Mouse (Mus musculus): ENCODE results near the gene S100a13. TPM values are rescaled to one million over a fixed set of nuclear protein-coding genes. Genes with fewer than 3 reads are reported as not detected.

S100a13 gene
- total RNA-seq, 2 experiments from 2014 or later = 19.2 to 20.4 TPM

DNA sequence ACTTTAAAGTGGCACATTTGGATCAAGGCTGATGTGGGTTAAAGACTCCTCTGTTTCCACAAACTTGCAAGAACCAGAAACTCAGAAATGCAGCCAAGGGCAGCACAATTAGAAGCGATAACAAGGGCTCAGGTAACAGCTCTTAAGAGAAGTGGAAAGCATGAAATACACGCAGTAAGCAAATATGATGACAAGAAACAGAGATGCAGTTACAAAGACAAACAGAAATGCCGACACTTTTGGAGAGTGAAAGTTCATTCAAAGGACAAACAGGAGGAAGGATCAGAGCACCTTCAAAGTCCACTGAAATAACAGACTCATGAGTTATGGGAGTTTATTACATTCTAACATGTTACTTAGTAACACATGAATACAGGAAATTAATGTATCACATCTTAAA, 7.9 kb upstream of the S100a13 start:
- no peak for DNase-seq (ENCODE audit: low spot score in 2 of 2)

DNA sequence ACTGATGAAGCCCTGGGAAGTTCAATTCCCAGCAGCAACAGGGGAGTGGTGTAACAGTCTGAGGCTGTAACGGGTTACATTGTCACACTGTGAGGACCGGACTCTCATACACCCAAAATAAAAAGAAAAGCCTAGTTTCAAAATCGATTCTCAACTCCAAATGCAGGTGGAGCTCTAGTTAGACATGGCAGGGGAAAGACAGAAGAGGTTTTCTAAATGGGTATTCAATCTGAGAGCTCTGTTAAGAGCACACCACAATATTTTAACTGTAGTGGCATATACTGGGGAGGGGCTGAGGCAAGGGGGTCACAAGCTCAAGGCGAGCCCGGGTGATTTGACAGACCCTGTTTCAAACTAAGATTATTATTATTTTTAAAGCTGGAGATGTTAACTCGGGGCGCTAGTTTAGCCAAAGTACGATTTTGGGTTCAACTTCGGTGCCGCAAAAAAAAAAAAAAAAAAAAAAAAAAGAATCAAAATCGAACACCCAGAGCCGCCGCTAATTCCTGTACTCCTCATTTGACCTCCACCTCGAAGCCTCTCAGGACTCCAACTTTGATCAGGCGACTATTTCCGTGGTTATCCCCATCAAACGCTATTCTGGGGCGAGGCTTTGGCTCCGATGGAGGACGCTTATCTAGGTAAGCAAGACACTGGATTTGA, 5.8 kb upstream of the S100a13 start:
- no peak for DNase-seq (ENCODE audit: low spot score in 2 of 2)

DNA sequence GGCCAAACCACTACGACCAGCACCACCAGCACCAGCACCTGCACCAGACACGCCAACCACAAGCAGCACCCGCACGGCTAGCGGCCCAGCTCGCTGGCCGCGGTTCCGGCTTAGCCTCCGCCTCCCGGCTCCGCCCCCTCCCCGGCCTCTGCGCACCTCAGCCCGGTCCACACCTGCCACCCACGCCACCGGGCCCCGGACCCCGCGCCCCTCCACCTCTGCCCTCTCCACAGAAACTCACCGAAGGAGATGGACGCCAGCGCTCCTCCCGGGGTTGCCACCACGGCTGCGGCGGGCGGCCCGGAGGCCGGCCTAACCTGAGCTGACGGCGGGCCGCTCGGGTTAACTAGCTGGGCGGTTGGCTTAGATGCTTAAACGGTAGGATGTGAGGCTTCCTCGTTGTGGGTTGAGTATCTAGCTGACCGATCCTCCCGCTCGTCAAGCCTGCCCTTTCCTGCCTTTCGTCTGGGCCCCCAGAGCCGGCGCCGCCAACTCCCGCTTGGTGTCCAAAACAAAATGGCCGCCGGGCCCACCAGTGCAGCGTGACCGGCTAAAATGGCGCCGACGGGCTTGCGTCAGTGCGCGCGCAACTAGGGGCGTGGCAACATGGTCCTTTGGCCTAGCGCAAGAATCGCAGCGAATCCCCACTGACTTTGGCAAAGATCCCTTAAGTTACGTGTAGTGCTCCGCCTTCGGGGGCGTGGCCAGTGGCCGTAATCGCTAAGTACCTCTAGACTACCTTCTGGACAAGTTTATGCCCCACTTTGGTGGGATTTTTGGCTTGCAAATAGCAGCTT, 5.1 kb upstream of the S100a13 start, which contains the start of gene Chtop:
Chtop (minus strand) TSS at position 549 of the 797 bp plus-strand sequence.
- DNase-seq (ENCODE audit: low spot score in 2 of 2) = peak; percentile 99 to 100

DNA sequence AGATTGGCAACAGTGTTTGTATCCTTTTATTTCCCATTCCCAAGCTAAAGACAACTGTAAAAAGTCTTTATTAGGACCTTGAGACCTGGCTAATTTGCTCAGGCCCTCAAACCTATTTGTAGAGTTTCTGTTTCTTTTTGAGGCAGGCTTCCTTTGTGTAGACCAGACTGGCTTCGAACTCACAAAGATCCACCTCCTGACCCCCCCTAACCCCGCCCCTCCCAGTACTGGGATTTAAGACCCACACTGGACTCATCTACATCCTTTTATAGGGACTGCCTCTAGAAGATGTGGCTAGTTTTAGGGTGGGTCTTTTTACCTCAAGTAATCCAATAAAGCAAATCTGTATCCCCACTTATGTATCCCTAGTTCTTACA, 4.5 kb upstream of the S100a13 start:
- no peak for DNase-seq (ENCODE audit: low spot score in 2 of 2)

DNA sequence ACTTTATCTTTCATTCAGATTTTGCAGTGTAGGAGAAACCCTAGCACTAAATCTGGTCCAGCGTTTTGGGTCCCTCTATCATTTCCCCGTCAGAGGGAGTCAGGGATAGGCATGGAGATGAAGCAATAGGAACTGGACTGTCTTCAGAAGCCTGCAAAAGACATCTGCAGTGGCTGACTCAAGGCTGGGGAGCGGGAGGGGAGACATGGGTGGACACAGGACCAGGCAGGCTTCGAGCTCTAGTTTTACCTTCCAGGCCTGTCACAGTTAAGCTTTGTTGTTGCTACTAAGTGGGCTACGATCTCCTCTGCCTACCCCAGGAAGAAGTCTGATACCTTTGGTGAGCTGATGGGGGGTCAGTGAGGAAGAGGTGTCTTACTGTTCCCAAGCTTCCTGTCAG, 2.0 kb upstream of the S100a13 start:
- DNase-seq (ENCODE audit: low spot score in 2 of 2) = no peak

DNA sequence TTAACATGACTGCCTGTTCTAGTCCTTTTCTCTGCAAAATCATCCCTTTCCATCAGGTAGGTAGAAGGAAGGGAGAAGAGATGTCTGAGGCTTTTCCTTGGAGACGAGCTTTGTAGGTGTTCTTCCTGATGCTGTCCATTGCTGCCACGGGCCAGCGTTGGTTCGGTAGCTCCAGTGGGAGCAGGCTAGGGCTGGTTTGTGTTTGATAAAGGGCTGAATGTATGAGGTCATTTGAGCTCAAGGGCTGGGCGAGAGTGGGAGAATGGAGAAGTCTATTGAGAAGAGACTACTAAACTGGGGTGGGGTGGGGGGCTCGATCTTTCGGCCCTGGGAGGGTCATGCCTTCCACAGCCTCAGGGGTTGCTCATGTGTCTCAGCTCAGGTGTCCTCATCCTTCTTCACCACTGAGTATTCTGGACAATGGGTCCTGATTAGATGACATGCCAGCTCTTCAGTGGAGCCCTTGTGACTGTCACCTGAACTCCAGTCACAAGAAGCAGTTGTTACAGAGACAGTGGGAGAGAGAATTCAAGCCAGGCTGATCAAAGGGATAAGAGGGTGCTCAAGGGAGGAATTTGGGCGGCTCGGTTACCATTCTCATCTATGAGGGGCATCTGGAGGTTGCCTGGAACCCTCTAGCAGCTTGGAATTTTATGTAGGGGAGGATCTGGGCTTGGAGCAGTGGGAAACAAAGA, 1.1 kb upstream of the S100a13 start:
- DNase-seq (ENCODE audit: low spot score in 2 of 2) = no peak

DNA sequence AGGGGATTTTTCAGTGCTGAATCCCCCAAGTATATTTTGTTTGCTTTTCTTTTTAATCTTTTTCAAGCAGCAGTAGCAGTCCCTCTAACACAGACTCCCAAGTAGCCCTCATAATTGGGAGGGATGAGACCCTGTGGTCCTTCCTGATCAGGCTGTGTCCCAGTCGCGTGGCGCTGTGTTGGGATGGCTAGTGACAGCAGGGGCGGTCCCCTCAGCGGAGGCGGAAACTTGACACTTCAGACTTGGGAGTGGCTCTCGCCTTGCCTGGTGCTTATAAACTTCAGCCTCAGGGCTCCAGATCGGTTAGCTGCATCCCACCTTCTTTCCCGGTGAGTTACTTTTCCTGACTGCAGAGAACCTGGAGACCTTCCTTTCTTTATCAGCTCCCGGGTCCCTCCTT, 456 bp downstream of the S100a13 start:
- DNase-seq (ENCODE audit: low spot score in 2 of 2) = no peak

DNA sequence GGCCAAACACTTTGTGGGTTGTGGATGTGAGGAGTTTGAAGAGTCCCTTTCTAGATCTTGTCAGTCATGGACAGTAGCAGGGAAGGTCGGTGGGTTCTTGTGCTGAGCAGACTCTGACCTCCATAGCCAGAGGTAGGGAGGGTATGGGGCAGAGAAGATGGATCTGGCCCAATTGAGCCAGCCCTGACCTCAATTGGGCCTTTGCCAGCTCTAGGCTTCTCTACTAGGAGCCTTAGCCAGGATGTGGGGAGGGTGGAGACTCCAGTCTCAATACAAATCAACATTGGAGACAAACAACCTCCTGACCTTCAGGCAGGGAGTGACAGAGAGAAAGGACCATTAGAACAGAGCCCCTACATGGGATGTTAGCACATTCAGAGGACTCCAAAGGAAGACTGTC, 1.0 kb downstream of the S100a13 start:
- DNase-seq (ENCODE audit: low spot score in 2 of 2) = no peak

DNA sequence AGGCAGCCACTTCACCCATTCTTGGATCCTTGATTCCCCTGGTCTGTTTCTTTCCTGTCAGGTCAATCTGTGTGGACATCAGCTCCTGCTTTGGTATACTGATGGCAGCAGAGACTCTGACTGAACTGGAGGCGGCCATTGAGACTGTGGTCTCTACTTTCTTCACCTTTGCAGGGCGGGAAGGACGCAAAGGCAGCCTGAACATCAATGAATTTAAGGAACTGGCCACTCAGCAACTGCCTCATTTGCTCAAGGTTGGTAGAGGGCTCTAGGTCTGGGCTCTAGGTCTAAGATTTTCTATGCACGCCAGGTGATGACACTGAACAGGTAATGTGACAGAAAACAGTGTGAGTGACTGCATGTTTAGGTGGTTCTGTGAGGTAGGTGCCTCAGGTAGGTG, 1.6 kb downstream of the S100a13 start:
- no peak for DNase-seq (ENCODE audit: low spot score in 2 of 2)

DNA sequence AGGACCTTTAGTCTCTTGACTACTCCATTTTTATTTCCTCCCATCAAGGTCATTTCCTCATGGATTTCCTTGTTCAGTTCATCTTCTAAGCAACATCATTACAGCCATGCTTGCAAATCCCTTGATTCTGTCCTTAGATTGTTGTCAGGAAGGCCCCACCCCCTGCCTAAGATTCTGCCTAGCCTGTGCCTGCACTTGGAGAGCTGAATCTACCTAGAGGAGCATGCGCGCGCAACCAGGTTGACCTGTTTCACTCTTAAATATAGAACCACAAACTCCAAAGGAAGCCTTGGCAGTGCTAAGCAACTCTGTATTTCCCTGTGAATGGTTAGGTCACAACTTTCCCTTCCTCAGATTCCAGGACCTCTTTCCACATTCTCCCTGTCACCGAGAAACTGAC, 3.5 kb downstream of the S100a13 start:
- no peak for DNase-seq (ENCODE audit: low spot score in 2 of 2)

DNA sequence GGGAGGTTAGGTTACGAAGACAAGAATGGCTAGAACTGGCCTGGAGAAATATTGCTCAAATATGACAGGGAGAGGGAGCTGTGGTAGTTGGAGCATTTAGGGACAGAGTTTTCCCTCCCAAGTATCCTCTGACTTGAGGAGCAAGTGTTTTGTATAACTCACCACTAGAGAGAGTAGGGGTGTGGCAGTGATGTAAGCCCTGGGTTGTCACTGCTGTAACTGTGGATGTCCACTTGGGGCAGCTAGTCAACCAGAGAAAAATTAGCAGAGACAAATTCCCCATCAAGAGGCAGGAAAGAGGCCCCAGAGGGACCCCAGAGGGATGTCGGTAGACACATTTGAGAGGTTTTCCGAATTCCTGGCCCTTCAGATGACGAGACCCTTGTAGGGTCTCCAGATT, 11.2 kb downstream of the S100a13 start:
- peak in 1 of 2 experiments; percentile 45 for DNase-seq (ENCODE audit: low spot score in 2 of 2)

DNA sequence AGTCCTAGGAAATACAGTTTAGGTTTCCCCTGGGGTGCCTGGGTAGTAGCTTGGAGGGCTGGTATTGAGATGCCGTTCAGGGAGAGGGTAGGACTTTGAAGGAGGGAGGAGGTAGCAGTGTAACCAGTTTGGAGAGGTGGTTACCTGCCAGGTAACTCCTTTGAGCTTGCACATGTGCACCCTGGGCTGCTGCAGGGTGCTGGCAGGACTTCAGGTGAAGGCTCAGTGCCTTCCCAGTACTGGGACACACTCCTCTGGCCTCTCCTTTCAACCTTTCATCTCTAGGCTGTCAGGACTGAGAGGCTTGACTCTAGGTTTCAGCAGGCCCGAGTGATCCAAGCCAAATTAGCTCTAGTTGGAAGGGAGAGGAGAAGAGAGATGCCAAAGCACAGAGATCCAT, 11.8 kb downstream of the S100a13 start:
- DNase-seq (ENCODE audit: low spot score in 2 of 2) = no peak

DNA sequence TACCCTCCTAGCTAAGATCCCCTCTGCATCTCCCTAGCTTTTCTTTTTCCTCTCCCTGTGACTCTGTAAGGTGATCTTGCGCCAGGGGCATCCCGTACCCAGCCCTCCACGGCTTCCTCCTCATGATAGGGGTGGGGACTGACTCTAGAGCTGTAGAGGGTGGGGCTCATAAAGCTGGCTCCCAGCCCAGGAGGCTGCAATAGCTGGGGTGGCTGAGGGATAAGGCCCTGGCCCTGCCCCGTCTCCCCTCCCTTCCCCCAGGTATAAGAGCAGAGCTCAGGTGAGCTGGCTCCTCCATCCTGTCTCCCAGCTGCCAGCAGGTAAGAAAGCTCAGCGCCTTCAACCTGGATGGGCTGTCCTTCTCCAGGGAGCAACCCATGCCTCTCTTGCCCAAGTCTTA, 12.3 kb downstream of the S100a13 start, which contains the start of gene S100a14:
S100a14 (plus strand) TSS at position 277 of the 400 bp plus-strand sequence.
- DNase-seq (ENCODE audit: low spot score in 2 of 2) = no peak

DNA sequence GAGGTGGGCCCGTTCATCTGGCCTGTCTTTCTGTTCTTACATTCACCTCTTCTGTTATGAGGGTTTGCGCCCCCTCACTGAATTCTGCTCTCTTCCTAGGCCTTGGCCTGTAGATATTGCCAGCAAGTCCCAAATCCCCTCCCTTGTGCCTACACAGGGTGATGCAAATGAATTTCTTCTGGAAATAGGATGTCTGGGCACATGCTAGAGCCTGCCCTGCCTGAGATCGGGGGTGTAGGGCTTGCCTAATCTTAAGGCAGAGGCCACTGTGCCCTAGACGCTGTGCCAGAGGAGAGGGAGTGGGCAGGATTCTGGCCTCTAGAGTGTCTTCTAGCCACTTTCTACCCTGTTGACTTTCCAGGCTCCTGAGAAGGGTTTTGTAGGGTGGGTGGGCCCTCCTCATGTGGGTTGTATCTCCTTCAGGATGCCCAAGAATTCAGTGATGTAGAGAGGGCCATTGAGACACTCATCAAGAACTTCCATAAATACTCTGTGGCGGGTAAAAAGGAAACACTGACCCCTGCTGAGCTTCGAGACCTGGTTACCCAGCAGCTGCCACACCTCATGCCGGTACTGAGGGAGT, 13.1 kb downstream of the S100a13 start:
- DNase-seq (ENCODE audit: low spot score in 2 of 2) = no peak

DNA sequence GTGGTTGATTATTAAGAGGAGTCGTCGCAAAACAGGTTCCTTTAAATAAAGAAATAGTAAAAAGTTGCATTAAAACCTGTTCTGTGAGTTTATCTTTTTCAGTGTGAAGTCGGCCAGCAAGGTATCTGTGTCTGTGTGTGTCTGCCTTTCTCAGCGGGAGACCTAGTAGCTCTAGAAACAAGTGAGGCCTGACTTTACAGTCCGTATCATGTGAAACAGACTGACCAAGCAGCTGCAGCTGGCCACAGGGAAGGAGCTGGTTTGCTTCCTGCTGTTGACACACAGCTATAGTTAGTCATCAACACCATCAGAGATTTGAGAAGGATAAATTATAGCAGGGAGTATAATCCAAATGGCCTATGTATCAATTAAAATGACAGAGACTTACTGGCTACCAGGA, 17.5 kb downstream of the S100a13 start:
- DNase-seq (ENCODE audit: low spot score in 2 of 2) = no peak

DNA sequence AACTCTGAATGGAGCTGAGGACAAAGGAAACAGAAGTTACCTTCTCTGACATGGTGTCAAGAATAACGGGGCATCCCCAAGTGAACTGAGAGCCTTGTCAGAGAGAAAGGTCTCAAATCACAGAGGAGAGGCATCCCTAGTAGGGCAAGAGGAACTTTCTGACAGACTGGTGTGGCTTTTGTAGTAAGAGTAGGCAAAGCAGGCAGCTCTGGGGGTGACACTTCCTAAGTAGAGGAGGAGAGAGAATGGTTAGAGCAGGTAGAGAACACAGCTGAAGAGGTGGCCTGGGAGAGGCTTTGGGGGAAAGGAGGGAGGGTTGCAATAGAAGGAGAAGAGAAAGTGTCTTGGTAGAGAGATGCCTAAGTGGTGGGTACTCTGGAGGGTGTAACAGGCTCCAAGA, 21.2 kb downstream of the S100a13 start:
- no peak for DNase-seq (ENCODE audit: low spot score in 2 of 2)

DNA sequence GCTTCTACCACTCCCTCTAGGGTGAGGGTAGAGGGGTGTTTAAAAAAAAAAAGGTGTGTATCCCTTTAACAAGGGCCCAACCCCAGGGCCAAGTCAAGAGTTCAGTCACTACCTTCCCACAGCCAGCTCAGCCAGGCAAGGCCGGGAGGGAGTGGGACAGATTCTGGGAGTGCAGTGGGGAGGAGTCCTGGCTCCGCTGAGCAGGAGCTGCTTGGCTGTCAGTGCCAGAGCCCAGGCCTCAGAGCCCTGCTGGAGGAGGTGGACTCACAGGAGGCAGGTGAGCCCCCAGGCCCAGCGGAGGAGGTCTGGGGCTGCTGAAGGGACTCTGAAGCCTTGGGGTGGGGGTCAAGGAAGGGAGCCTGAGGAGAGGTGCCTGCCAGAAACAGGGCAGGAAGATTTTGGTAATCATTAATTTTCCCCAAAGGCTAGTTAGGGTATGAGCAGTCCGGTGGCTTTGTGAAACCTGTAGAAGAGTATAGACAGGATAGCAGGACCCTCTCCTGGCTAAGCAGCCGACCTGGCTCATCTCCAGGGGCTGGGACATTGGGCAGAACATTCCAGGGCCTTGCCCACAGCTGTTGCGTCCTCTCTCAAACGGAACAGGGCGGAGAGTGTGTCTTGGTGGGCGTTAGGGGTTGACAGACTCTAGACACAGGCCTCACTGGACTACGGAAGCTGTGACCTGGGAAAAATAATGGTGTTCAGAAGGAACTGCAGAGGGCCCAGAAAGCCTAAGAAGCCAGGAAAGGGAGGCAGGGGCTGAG, 23.1 kb downstream of the S100a13 start, which contains the start of gene S100a16:
S100a16 (plus strand) TSS at position 114 of the 764 bp plus-strand sequence.
- no peak for DNase-seq (ENCODE audit: low spot score in 2 of 2)

DNA sequence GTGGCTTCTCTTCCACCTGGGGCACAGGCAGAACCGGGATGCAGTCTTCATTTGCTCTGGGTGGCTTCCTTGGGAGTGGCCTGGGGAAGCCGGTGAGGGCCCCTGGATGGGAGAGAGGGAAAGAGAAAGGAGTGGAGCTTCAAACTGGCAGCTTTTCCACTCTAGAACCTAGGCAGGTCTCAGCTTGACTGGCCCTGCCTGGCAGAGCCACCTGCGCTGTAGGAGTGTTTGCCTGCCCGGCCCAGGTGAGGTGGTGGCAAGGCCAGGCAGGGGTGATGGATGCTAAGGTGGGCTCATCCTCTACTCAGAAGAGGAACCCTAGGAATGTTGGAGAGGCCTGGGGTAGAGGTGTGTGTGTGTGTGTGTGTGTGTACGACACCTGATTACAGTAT, 23.7 kb downstream of the S100a13 start:
- DNase-seq (ENCODE audit: low spot score in 2 of 2) = no peak

DNA sequence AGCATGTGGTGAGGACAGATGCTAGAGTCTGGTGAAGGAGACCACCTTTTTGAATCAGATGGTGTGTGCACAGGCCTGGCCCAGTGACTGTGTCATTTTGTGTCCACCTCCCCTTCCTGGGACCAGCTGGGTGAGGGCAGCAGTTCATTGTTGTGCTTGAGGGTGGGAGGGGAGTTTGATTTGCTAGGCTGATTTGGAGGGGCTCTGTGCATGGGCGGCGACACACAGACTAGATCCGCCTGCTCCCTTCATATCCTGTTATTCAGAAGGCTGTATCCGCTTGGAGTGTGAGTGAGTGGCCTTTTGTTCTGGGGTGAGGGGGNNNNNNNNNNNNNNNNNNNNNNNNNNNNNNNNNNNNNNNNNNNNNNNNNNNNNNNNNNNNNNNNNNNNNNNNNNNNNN, 26.7 kb downstream of the S100a13 start:
- DNase-seq (ENCODE audit: low spot score in 2 of 2) = no peak

DNA sequence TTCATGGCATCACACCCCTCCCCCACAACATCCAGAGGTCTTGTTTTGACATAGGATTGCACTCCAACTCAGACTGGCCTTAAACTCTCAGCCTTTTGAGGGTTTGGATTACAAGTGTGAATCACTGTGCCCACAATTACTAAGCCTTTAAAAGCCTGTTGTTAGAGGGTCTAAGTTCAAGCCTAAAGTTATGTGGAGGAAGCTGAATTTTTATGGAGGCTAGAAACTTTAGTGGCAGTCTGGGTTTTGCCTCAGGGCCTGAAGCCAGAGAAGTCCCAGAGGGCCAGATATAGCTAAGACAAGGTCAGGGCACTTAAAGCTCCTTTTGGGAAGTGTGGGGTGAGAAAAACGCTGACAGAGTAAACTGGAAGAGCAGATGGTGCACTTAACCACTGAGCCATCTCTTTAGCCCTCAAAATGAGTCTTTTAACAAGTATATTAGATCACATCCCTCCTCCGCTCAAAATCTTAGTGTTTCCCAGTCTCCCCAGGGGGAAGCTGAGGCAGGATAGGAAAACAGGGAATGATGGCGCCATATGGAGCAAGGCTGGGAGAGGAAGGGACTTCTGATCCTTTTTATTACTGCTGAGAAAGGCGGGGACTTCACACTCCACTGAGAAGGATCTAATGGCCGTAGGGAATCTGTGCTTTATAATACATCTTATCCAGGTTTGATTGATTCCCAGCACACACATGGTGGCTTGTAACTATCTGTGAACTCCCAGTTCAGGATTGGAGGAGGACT, 35.6 kb downstream of the S100a13 start:
- DNase-seq (ENCODE audit: low spot score in 2 of 2) = no peak

Data from left cerebral cortex, adult 18-20 months (tissue).